Mouse (Mus musculus) embryonic fibroblast, embryonic 13.5 days (primary cell): ENCODE data around the gene Nelfcd.
A peak's percentile ranks its signal among the peaks of the same experiment; 100 is the strongest.

Source experiments
- CTCF ChIP-seq: IDR thresholded peaks from 2 replicates; pipeline ENCODE4 v1.5.1; 2011; ENCODE audit warnings: mild to moderate bottlenecking, control low read depth, low read length, moderate library complexity, borderline replicate concordance; ENCODE audit not compliant: insufficient read depth
- POLR2A ChIP-seq: IDR thresholded peaks from 2 replicates; pipeline ENCODE4 v1.6.1; 2011; ENCODE audit warnings: low read depth, mild to moderate bottlenecking, control low read depth, low read length, moderate library complexity

- TF ChIP-seq POLR2A, result peak; percentile 81
- no peak for TF ChIP-seq CTCF
These were observed at the start of gene Nelfcd for GRCm38 (mm10) chr2:174415731-174416310.
